Mouse (Mus musculus): ENCODE results near the gene Pagr1b.

DNA sequence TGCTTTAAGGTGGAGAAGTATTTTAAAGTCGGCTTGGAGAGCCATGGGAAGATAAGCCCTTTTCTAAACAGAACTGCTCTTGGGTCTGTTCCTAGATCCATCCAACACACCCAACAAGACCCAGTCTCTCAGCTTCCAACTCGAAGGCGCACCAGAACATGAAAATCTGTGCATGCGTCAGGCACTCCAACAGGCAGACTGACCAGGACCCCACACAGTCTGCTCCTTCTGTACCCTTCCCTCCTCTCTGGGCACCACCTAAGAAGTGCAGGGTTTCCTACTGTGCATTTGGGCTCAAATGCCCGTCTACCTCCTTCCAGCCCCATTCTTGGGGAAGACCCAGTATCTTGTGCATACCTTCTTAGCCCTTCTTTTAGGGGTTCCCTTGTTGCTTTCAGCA lies 4.2 kb upstream of the Pagr1b start:
- TF ChIP-seq GATA1 (IDR thresholded peaks at IDR 0.05; ENCODE audit: borderline replicate concordance, low read length) (no peak), FLI1 (IDR thresholded peaks at IDR 0.05; ENCODE audit: low read length) (no peak)

All from megakaryocyte, embryonic 14.5 days (primary cell).